Mouse (Mus musculus): Measurements from ENCODE around the gene Platr17. TPM values are rescaled to one million over a fixed set of nuclear protein-coding genes. Genes with fewer than 3 reads are reported as not detected.

Platr17 gene
- polyA plus RNA-seq, 1 experiment from 2014 or later, result 0.29 TPM

- Histone ChIP-seq H3K4me3 (no peak overlapping the region), H3K9ac (no peak overlapping the region), H3K27me3 (replicated peaks) (no peaks in the 10 kb centered on the region), H3K4me1 (replicated peaks) (peaks cover 34% of the 10 kb centered on the region), H3K4me2 (no peak overlapping the region), H3K9me3 (replicated peaks) (no peaks in the 10 kb centered on the region), H3K27ac (ENCODE audit: poor library complexity, severe bottlenecking) (no peak overlapping the region), H3K36me3 (peaks cover 61% of the 10 kb centered on the region)
- no peak for ATAC-seq (ENCODE audit: insufficient number of reproducible peaks, low FRiP score)
- WGBS, result 94% methylated on average over 8 of the region's 8 CpGs
Measured at GRCm38 (mm10) chr17:33913905-33914304, 9.0 kb downstream of the Platr17 start.

- no peak overlapping the region for H3K4me3 ChIP-seq
- no peaks in the 10 kb centered on the region for H3K27me3 ChIP-seq (replicated peaks)
- H3K36me3 ChIP-seq, result peaks cover 61% of the 10 kb centered on the region
- peak overlapping the region; percentile 79 for H3K4me2 ChIP-seq
- ATAC-seq (ENCODE audit: insufficient number of reproducible peaks, low FRiP score), result no peak
- H3K9me3 ChIP-seq (replicated peaks), result no peaks in the 10 kb centered on the region
- no peak overlapping the region for H3K27ac ChIP-seq (ENCODE audit: poor library complexity, severe bottlenecking)
- H3K4me1 ChIP-seq (replicated peaks), result peaks cover 38% of the 10 kb centered on the region
- H3K9ac ChIP-seq, result 0 out of 2 replicates have a peak overlapping the region, but pooled peaks have one; percentile 40
- WGBS, result 69% methylated on average over 13 of the region's 13 CpGs
Measured at GRCm38 (mm10) chr17:33914969-33915391, 10.0 kb downstream of the Platr17 start.

GRCm38 (mm10) chr17:33915671-33916250, 10.8 kb downstream of the Platr17 start, which contains the start of the genes Tapbp and Zbtb22:
Gene Tapbp, plus strand, starts transcription at chr17:33915899.
Gene Zbtb22, plus strand, starts transcription at chr17:33915904.
- Histone ChIP-seq H3K27ac (ENCODE audit: poor library complexity, severe bottlenecking) (peak within 1 kb of the TSS; percentile 84), H3K36me3 (peaks cover 58% of the 10 kb centered on the region), H3K9me3 (replicated peaks) (no peaks in the 10 kb centered on the region), H3K4me1 (replicated peaks) (peaks cover 37% of the 10 kb centered on the region), H3K4me3 (peak within 1 kb of the TSS; percentile 71), H3K9ac (peak within 1 kb of the TSS; percentile 78), H3K4me2 (peak within 1 kb of the TSS; percentile 79), H3K27me3 (replicated peaks) (no peaks in the 10 kb centered on the region)
- ATAC-seq (ENCODE audit: insufficient number of reproducible peaks, low FRiP score), result peak; percentile 87
- 0% methylated on average over 33 of the region's 34 CpGs for WGBS

GRCm38 (mm10) chr17:33916294-33916693, 11.4 kb downstream of the Platr17 start:
- under 1% methylated on average over 12 of the region's 20 CpGs for WGBS
- Histone ChIP-seq H3K9ac (peak overlapping the region; percentile 78), H3K27ac (ENCODE audit: poor library complexity, severe bottlenecking) (peak overlapping the region; percentile 84), H3K27me3 (replicated peaks) (no peaks in the 10 kb centered on the region), H3K9me3 (replicated peaks) (no peaks in the 10 kb centered on the region), H3K4me1 (replicated peaks) (peaks cover 42% of the 10 kb centered on the region), H3K4me2 (peak overlapping the region; percentile 79), H3K4me3 (peak overlapping the region; percentile 71), H3K36me3 (peaks cover 54% of the 10 kb centered on the region)
- ATAC-seq (ENCODE audit: insufficient number of reproducible peaks, low FRiP score), result peak; percentile 35

GRCm38 (mm10) chr17:33916847-33917655, 12.1 kb downstream of the Platr17 start:
- H3K27me3 ChIP-seq (replicated peaks), result no peaks in the 10 kb centered on the region
- WGBS, result 70% methylated on average over 31 of the region's 31 CpGs
- H3K4me3 ChIP-seq, result peak overlapping the region; percentile 71
- peak overlapping the region; percentile 69 for H3K9ac ChIP-seq
- H3K9me3 ChIP-seq (replicated peaks), result no peaks in the 10 kb centered on the region
- H3K27ac ChIP-seq (ENCODE audit: poor library complexity, severe bottlenecking), result no peak overlapping the region
- H3K4me2 ChIP-seq, result peak overlapping the region; percentile 79
- ATAC-seq (ENCODE audit: insufficient number of reproducible peaks, low FRiP score), result no peak
- peaks cover 47% of the 10 kb centered on the region for H3K36me3 ChIP-seq
- H3K4me1 ChIP-seq (replicated peaks), result peaks cover 42% of the 10 kb centered on the region

- Histone ChIP-seq H3K27ac (ENCODE audit: poor library complexity, severe bottlenecking) (no peak overlapping the region), H3K27me3 (replicated peaks) (no peaks in the 10 kb centered on the region), H3K9ac (no peak overlapping the region), H3K4me2 (peak overlapping the region; percentile 94; the same call in 1 of the 2 replicates), H3K9me3 (replicated peaks) (no peaks in the 10 kb centered on the region), H3K4me3 (no peak overlapping the region), H3K4me1 (replicated peaks) (peaks cover 42% of the 10 kb centered on the region), H3K36me3 (peaks cover 40% of the 10 kb centered on the region)
- ATAC-seq (ENCODE audit: insufficient number of reproducible peaks, low FRiP score), result no peak
- WGBS, result 82% methylated on average over 18 of the region's 18 CpGs
Measured at GRCm38 (mm10) chr17:33917656-33918292, 12.8 kb downstream of the Platr17 start.

GRCm38 (mm10) chr17:33918293-33919203, 13.6 kb downstream of the Platr17 start:
- H3K4me2 ChIP-seq, result peak overlapping the region; percentile 94
- WGBS, result 56% methylated on average over 37 of the region's 37 CpGs
- peak overlapping the region; percentile 86; the same call in 1 of the 2 replicates for H3K9ac ChIP-seq
- no peaks in the 10 kb centered on the region for H3K9me3 ChIP-seq (replicated peaks)
- peaks cover 33% of the 10 kb centered on the region for H3K36me3 ChIP-seq
- H3K27ac ChIP-seq (ENCODE audit: poor library complexity, severe bottlenecking), result peak overlapping the region; percentile 44; the same call in 1 of the 2 replicates
- peak overlapping the region; percentile 75 for H3K4me3 ChIP-seq
- peaks cover 42% of the 10 kb centered on the region for H3K4me1 ChIP-seq (replicated peaks)
- ATAC-seq (ENCODE audit: insufficient number of reproducible peaks, low FRiP score), result no peak
- no peaks in the 10 kb centered on the region for H3K27me3 ChIP-seq (replicated peaks)

GRCm38 (mm10) chr17:33919351-33920281, 14.7 kb downstream of the Platr17 start:
- H3K27me3 ChIP-seq (replicated peaks), result no peaks in the 10 kb centered on the region
- peak overlapping the region; percentile 86 for H3K9ac ChIP-seq
- peak overlapping the region; percentile 75 for H3K4me3 ChIP-seq
- no peaks in the 10 kb centered on the region for H3K9me3 ChIP-seq (replicated peaks)
- under 1% methylated on average over 52 of the region's 52 CpGs for WGBS
- H3K36me3 ChIP-seq, result peaks cover 23% of the 10 kb centered on the region
- H3K4me1 ChIP-seq (replicated peaks), result peaks cover 41% of the 10 kb centered on the region
- peak overlapping the region; percentile 44 for H3K27ac ChIP-seq (ENCODE audit: poor library complexity, severe bottlenecking)
- peak overlapping the region; percentile 94 for H3K4me2 ChIP-seq
- peak; percentile 65 for ATAC-seq (ENCODE audit: insufficient number of reproducible peaks, low FRiP score)

GRCm38 (mm10) chr17:33920282-33921097, 15.6 kb downstream of the Platr17 start:
- peak; percentile 36 for ATAC-seq (ENCODE audit: insufficient number of reproducible peaks, low FRiP score)
- H3K4me1 ChIP-seq (replicated peaks), result peaks cover 34% of the 10 kb centered on the region
- under 1% methylated on average over 36 of the region's 36 CpGs for WGBS

More at GRCm38 (mm10) chr17:33920282-33921097, 15.6 kb downstream of the Platr17 start:
- peak overlapping the region; percentile 75 for H3K4me3 ChIP-seq
- H3K36me3 ChIP-seq, result peaks cover 24% of the 10 kb centered on the region
- no peaks in the 10 kb centered on the region for H3K9me3 ChIP-seq (replicated peaks)
- peak overlapping the region; percentile 94 for H3K4me2 ChIP-seq
- H3K27ac ChIP-seq (ENCODE audit: poor library complexity, severe bottlenecking), result peak overlapping the region; percentile 44
- H3K9ac ChIP-seq, result peak overlapping the region; percentile 86
- H3K27me3 ChIP-seq (replicated peaks), result no peaks in the 10 kb centered on the region

Measured in heart, embryonic 12.5 days (tissue).